Mouse (Mus musculus): Measurements from ENCODE around the gene D330020A13Rik. TPM values are rescaled to one million over a fixed set of nuclear protein-coding genes. Genes with fewer than 3 reads are reported as not detected.

The D330020A13Rik gene
- polyA plus RNA-seq, 1 experiment from 2014 or later: not detected

- Histone ChIP-seq H3K9ac (replicated peaks) (no peak overlapping the region), H3K27ac (replicated peaks) (no peak overlapping the region), H3K4me3 (no peak overlapping the region), H3K4me2 (replicated peaks) (no peak overlapping the region), H3K27me3 (no peaks in the 10 kb centered on the region), H3K9me3 (no peaks in the 10 kb centered on the region), H3K4me1 (no peaks in the 10 kb centered on the region), H3K36me3 (no peaks in the 10 kb centered on the region)
- no peak for ATAC-seq (replicated peaks)
- WGBS: 84% methylated on average over 3 of the region's 3 CpGs
Measured at GRCm38 (mm10) chr6:120306859-120307594, 12.9 kb downstream of the D330020A13Rik start.

- ATAC-seq (replicated peaks): no peak
- Histone ChIP-seq H3K4me3 (no peak overlapping the region), H3K9me3 (no peaks in the 10 kb centered on the region), H3K36me3 (no peaks in the 10 kb centered on the region), H3K9ac (replicated peaks) (no peak overlapping the region), H3K27me3 (no peaks in the 10 kb centered on the region), H3K4me1 (no peaks in the 10 kb centered on the region), H3K27ac (replicated peaks) (no peak overlapping the region), H3K4me2 (replicated peaks) (no peak overlapping the region)
- WGBS: 79% methylated on average over 9 of the region's 9 CpGs
Measured at GRCm38 (mm10) chr6:120309338-120309737, 15.2 kb downstream of the D330020A13Rik start.

- Histone ChIP-seq H3K4me3 (no peak overlapping the region), H3K27me3 (no peaks in the 10 kb centered on the region), H3K36me3 (no peaks in the 10 kb centered on the region), H3K4me1 (no peaks in the 10 kb centered on the region), H3K9ac (replicated peaks) (no peak overlapping the region), H3K9me3 (no peaks in the 10 kb centered on the region), H3K4me2 (replicated peaks) (no peak overlapping the region), H3K27ac (replicated peaks) (no peak overlapping the region)
- WGBS: 69% methylated on average over 3 of the region's 3 CpGs
- no peak for ATAC-seq (replicated peaks)
Measured at GRCm38 (mm10) chr6:120309787-120310186, 15.6 kb downstream of the D330020A13Rik start.

- WGBS: 83% methylated on average over 5 of the region's 5 CpGs
- H3K36me3 ChIP-seq: no peaks in the 10 kb centered on the region
- ATAC-seq (replicated peaks): no peak
- H3K9me3 ChIP-seq: no peaks in the 10 kb centered on the region
- H3K4me3 ChIP-seq: no peak overlapping the region
- H3K9ac ChIP-seq (replicated peaks): no peak overlapping the region
- H3K27me3 ChIP-seq: no peaks in the 10 kb centered on the region
- H3K4me1 ChIP-seq: no peaks in the 10 kb centered on the region
- H3K4me2 ChIP-seq (replicated peaks): no peak overlapping the region
- H3K27ac ChIP-seq (replicated peaks): no peak overlapping the region
Measured at GRCm38 (mm10) chr6:120312443-120312842, 18.3 kb downstream of the D330020A13Rik start.

DNA sequence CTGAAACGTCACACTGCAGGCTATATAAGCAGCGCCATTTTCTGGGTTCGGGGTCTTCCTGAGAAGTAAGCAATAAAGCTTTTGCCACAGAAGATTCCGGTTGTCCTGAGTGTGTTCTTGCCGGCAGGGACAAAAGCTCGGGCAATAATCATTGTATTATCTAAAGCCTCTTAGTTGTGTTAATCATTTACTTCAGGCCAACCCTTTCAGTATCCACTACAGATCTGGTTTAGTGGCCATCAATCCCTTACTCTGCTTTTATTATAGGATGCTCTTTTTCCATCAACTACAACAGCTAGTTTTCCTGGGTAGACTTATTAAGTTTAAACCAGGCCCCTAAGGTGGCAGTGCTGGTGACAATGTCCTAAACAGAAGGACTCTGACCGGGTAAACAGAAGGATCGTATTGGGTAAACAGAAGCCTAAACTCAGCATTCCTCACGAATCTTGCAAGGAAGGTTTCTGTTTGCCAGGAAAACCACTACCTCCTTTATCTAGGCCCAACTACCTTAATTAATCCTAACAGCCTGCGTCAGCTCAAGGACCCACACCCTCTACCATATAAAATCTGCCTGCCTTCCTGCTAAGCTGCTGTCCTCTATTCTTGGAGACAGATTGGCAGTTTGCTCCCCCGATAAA is 24.3 kb downstream of the D330020A13Rik start:
- Histone ChIP-seq H3K27ac (replicated peaks) (no peak overlapping the region), H3K27me3 (no peaks in the 10 kb centered on the region), H3K4me1 (no peaks in the 10 kb centered on the region), H3K9me3 (no peaks in the 10 kb centered on the region), H3K36me3 (no peaks in the 10 kb centered on the region), H3K4me3 (no peak overlapping the region), H3K4me2 (replicated peaks) (no peak overlapping the region), H3K9ac (replicated peaks) (no peak overlapping the region)
- 82% methylated on average over 11 of the region's 11 CpGs for WGBS
- ATAC-seq (replicated peaks): no peak

DNA sequence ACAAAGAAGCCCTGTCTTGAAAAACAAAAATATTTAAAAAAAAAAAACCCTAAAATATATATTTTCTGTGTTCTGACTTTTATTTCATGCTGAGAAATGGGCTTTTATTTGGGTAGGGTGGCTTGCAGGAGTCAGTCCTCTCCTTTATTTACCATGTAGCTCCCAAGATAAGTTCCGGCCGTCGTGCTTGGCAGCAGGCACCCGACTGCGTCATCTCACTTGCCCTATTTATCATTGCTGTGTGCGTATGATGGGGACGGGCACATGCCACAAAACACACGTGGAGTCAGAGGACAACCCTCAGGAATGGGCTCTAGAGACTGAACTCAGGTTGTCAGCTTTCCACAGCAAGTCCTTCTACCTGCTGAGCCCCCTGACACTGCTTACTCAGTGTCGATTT is 25.0 kb downstream of the D330020A13Rik start:
- Histone ChIP-seq H3K4me2 (replicated peaks) (no peak overlapping the region), H3K36me3 (no peaks in the 10 kb centered on the region), H3K4me1 (no peaks in the 10 kb centered on the region), H3K4me3 (no peak overlapping the region), H3K9me3 (no peaks in the 10 kb centered on the region), H3K27me3 (no peaks in the 10 kb centered on the region), H3K27ac (replicated peaks) (no peak overlapping the region), H3K9ac (replicated peaks) (no peak overlapping the region)
- no peak for ATAC-seq (replicated peaks)
- WGBS: 91% methylated on average over 9 of the region's 9 CpGs

DNA sequence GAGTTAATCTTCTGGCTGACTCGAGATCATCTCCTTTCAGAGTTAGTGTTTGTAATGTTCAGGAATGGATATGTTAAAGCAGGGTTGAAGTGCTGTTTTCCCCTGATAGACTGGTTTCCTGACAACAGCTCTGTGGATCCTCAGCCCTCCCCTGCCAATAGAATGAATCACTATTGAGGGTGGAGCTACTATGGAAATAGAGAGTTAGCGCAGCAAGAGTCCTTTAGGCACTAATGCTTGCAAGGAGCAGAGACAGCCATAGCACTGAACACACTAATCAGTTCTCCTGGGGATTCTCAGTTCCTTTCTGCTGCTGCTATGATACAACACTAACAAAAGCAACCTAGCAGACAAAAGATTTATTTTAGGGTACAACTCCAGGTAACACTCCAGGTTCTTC is 26.2 kb downstream of the D330020A13Rik start:
- Histone ChIP-seq H3K27ac (replicated peaks) (no peak overlapping the region), H3K4me1 (no peaks in the 10 kb centered on the region), H3K9me3 (no peaks in the 10 kb centered on the region), H3K9ac (replicated peaks) (no peak overlapping the region), H3K36me3 (peaks cover 4% of the 10 kb centered on the region; the same call in 1 of the 2 replicates), H3K27me3 (no peaks in the 10 kb centered on the region), H3K4me3 (no peak overlapping the region), H3K4me2 (replicated peaks) (no peak overlapping the region)
- whole genome bisulfite sequencing: 65% methylated on average over 2 of the region's 2 CpGs
- no peak for ATAC-seq (replicated peaks)

- H3K9me3 ChIP-seq: no peaks in the 10 kb centered on the region
- 0 out of 2 replicates have a peak, but pooled peaks have one; percentile 60 for ATAC-seq (replicated peaks)
- no peaks in the 10 kb centered on the region for H3K4me1 ChIP-seq
- no peaks in the 10 kb centered on the region for H3K27me3 ChIP-seq
- H3K9ac ChIP-seq (replicated peaks): no peak overlapping the region
- H3K36me3 ChIP-seq: peaks cover 12% of the 10 kb centered on the region
- H3K27ac ChIP-seq (replicated peaks): no peak overlapping the region
- H3K4me3 ChIP-seq: no peak overlapping the region
- H3K4me2 ChIP-seq (replicated peaks): no peak overlapping the region
- 32% methylated on average over 6 of the region's 6 CpGs for WGBS
Measured at GRCm38 (mm10) chr6:120324295-120324927, 30.2 kb downstream of the D330020A13Rik start.

- no peak overlapping the region for H3K27ac ChIP-seq (replicated peaks)
- no peak overlapping the region for H3K9ac ChIP-seq (replicated peaks)
- no peaks in the 10 kb centered on the region for H3K9me3 ChIP-seq
- no peaks in the 10 kb centered on the region for H3K4me1 ChIP-seq
- H3K36me3 ChIP-seq: peaks cover 26% of the 10 kb centered on the region
- no peak overlapping the region for H3K4me3 ChIP-seq
- ATAC-seq (replicated peaks): no peak
- H3K4me2 ChIP-seq (replicated peaks): no peak overlapping the region
- 84% methylated on average over 2 of the region's 2 CpGs for WGBS
- no peaks in the 10 kb centered on the region for H3K27me3 ChIP-seq
Measured at GRCm38 (mm10) chr6:120332351-120332750, 38.2 kb downstream of the D330020A13Rik start.

DNA sequence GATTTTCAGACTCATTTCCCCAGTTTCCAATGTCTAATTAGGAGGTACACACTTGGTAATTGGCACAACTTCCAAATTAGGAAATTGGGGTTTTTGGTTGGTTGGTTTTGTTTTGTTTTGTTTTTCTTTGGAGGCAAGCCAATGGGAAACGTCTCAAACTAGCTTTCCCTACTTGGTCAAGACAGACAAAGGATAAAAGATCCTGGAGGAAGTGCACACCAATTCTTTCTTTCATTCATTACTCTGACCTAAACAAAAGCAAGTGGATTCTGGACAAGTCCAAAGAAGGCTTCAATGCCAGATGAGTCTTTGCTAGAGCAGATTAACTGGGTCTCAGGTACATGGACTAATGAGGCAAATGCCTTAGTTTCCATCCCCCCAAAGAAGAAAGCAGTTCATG is 49.8 kb downstream of the D330020A13Rik start:
- Histone ChIP-seq H3K27ac (replicated peaks) (no peak overlapping the region), H3K27me3 (no peaks in the 10 kb centered on the region), H3K9ac (replicated peaks) (no peak overlapping the region), H3K9me3 (no peaks in the 10 kb centered on the region), H3K4me2 (replicated peaks) (no peak overlapping the region), H3K4me3 (no peak overlapping the region), H3K4me1 (no peaks in the 10 kb centered on the region), H3K36me3 (peaks cover 38% of the 10 kb centered on the region)
- WGBS: 22% methylated on average over 1 of the region's 1 CpGs
- ATAC-seq (replicated peaks): no peak
